Mouse (Mus musculus) c-Kit-negative CD71-positive TER-119-positive erythroid progenitor cells, embryonic 14.5 days (primary cell): Measurements from ENCODE around the gene Ptgdr2.

Experiments used
- DNase-seq: peaks from one replicate; pipeline ENCODE4 v3.0.0-alpha.2; 2013; ENCODE audit warnings: low read depth, low spot score

Ptgdr2 gene

DNA sequence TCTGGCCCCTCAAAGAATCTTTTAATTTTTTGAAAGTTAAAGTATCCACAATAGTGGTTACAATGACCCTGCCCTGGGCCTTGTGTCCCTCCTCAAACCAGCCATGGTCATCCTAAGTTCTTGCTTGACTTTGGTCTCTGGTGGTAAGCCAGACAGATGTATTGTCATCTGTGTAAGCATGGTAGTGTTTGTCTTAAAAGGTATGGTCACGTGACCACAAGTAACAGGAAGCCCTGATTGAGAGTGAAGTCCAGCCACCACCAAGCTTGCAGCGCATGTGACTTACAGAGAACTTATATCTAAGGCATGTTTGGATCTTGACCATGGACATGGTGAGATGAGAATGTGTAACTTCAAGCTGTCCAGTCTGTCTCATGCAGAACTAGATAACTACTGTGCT is 38.2 kb downstream of the Ptgdr2 start:
- no peak for DNase-seq

DNA sequence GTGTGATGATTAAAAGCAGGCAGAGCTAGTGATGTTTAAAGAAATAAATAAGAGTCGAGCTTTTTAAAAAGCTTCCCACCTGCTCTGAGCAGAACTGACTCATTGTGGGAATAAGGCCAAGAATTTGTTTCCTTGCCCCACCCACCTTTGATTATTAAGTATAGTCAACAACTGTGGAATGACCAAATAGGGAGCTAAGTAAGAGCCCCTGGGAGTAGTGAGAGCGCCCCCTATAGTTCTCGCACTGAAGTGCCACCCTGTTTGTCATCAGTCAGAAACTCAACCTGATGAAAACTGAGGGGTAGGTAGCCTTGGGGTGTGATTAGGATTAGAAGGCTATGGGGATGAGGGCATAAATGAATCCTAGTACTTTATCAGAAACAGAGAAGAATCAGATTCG is 39.4 kb downstream of the Ptgdr2 start:
- no peak for DNase-seq

- DNase-seq = no peak
Observed at GRCm38 (mm10) chr19:10979184-10980168, 42.5 kb downstream of the Ptgdr2 start.

DNA sequence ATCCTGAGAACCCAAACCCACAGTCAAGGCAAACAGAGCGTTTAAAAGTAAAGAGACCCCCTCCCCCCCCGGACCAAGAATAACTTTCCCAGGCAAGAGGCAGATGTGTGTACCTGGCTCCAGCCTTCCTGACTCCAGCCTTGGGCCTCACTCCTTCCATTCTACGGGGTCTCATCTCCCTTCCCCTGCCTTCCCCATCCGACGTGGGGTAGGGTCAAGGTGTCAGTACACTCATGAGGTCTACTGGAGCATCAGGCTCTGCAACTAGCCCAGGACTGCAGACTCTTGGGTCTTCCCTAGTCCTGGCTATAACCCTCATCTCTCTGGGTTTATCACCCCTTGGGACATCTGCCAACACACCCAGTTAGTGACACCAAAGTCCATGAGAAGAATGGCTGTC is 43.2 kb downstream of the Ptgdr2 start:
- no peak for DNase-seq

DNA sequence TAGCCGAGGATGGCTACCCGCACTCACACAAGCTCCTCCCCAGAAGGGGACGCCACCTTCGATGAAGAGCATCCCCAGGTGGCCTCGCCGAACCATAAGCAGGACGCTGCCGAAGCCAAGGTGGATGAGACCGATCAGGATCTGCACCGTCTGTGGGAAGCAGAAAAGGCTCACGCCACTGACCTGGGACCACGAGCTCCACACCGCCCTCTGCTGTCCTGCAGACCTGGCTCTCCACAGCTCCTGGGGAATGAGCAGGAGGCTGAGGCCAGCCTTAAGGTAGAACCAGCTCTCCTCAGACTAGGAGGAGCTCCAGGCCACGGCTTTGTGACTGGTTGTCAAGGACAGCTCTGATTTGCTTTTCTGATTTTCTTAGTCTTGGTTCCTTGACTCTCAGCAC is 46.2 kb downstream of the Ptgdr2 start:
- no peak for DNase-seq

DNA sequence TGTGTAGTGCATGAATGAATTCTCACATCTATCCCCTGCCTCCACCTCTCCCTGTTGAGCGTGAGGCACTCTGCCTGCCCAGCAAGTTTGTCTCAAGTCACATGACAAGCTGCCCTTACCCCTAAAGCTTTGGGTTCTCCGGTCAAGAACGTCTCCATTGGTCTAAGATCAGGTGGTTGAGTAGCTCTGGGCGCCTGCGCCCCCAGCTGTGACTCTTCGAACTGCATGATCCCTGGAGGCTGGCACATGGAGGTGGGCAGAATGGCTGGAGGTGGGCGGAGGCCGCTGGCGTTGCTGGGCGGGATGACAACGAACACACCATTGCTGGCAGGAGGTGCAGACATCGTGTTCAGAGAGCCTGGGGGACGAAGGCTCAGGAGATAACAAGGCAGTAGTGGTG is 47.6 kb downstream of the Ptgdr2 start:
- no peak for DNase-seq

DNA sequence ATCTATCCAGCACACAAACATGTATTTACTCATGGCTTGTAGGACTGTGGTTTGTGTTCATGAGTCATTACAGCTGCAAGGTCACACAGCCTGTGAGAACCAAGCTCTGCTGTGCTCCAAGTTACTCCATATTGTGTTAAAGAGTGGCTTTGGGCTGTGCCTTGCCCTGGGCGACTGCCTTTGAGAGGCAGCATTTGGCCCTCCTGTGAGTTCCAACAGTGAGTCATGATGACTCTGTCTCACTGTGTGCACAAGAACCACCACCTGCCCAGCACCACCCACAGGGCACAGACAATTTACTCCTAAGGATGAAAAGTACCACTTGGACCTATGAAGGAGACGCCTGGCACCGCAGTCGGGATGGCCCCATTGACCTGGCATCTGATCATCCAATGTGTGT is 48.9 kb downstream of the Ptgdr2 start:
- DNase-seq = no peak

GRCm38 (mm10) chr19:10988563-10988962 is 51.6 kb downstream of the Ptgdr2 start:
- no peak for DNase-seq

GRCm38 (mm10) chr19:10990751-10991150 is 53.8 kb downstream of the Ptgdr2 start:
- DNase-seq = no peak

DNA sequence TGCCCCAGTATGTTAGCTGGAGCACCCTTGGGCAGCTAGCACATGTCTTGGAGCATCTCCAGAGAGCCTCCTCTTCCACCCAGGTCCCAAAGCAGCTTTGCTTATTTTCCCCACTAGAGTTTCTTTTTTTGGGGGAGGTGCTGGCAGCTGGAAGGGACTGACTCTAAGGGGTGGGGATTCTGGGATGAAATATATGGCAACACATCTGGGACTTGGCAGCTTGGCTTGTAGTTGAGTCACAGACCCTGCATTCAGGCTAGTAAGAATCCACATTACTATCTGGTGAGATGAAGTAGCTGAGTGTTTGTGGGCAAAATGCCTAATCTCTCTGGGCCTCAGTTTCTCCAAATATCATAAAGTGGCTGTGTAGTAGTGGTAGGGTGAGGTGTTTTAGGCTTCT is 55.0 kb downstream of the Ptgdr2 start:
- no peak for DNase-seq
